In the genomic region with DNA sequence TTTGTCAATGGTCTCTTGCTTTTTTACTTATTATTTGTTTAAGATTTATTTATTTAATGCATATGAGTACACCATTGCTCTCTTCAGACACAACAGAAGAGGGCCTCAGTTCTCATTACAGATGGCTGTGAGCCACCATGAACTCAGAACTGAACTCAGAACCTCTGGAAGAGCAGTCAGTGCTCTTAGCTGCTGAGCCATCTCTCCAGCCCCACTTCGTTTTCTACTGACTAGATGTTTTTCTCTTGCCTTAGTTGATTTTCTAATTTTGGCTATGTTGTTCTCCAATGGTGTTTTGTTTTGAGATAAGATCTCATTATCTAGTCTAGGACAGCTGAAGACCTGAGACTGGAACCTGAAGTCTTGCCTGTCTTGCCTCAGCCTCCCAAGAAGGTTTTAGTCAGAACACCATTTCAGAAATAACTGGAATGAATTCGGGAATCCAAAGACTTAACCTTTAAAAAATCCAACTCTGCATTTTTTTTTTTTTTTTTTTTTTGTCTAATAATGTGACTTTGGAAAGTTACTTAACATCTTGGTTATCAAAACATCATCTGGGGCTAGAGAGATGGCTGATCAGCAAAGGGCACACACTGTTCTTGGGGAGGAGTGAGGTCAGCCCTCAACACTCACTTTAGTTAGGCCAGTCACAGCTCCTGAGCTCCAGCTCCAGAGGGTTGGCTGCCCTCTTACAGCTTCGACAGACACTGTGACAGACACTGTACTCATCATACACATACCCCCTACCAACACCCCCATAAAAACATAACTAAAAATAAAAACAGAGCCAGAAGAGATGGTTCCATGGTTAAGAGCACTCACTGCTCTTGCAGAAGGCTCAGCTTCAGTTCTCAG, we compare ENCODE assay signal across 19 mouse cellular contexts. TPM values are rescaled to one million over a fixed set of nuclear protein-coding genes. Genes with fewer than 3 reads are reported as not detected.
A peak's percentile ranks its signal among the peaks of the same experiment; 100 is the strongest.
DNase-seq lines count a peak whose midpoint lies in the region; ATAC-seq and TF ChIP-seq lines count a peak whose summit lies in the region.
"Had no signal": no experiment of that assay in that cellular context is flagged by ENCODE, and none has a peak within 500 bp of the region (broad histone marks: within the 10 kb centered on the region; RNA-seq: fewer than 3 reads in every experiment).

No protein-coding gene starts in this region.

- TF ChIP-seq EP300 in lung, postnatal 0 days (IDR thresholded peaks at IDR 0.05) = no peak

- no peak for TF ChIP-seq CTCF in gastrocnemius, adult 2 months (IDR thresholded peaks at IDR 0.05)
- no peak for TF ChIP-seq CTCF in lung, postnatal 0 days (IDR thresholded peaks at IDR 0.05)

- peak overlapping the region; percentile 39 for H3K27ac ChIP-seq in gastrocnemius, adult 2 months
- H3K27ac ChIP-seq in lung, postnatal 0 days (ENCODE audit: low read length) = peak overlapping the region; percentile 38
- H3K27ac ChIP-seq in limb, embryonic 14.5 days (replicated peaks; ENCODE audit: low read depth, low read length) = no peak overlapping the region
- H3K27ac ChIP-seq in stomach, embryonic 15.5 days = no peak overlapping the region
- H3K27ac ChIP-seq: embryonic facial prominence, embryonic 12.5 days; hindbrain, embryonic 13.5 days; layer of hippocampus, adult 2 months had no signal

- no peak for TF ChIP-seq POLR2A in limb, embryonic 14.5 days (IDR thresholded peaks at IDR 0.05; ENCODE audit: borderline replicate concordance, extremely low read depth, insufficient read depth, insufficient read length)

- no peaks in the 10 kb centered on the region for H3K36me3 ChIP-seq in lung, postnatal 0 days (ENCODE audit: insufficient read depth, low read length)
- 0 out of 2 replicates have a peak, but pooled peaks cover 3% of the 10 kb centered on the region for H3K36me3 ChIP-seq in limb, embryonic 14.5 days (ENCODE audit: control insufficient read depth, insufficient read depth, low read length)
- H3K36me3 ChIP-seq in stomach, embryonic 15.5 days = no peaks in the 10 kb centered on the region
- H3K36me3 ChIP-seq: embryonic facial prominence, embryonic 12.5 days; hindbrain, embryonic 13.5 days had no signal

- intact Hi-C loops in gastrocnemius, adult 2 months (cut with DNase I) = no loop called here

- WGBS in lung, postnatal 0 days = 66% methylated on average over 3 of the region's 3 CpGs
- WGBS in limb, embryonic 14.5 days = 85% methylated on average over 3 of the region's 3 CpGs
- 75% methylated on average over 3 of the region's 3 CpGs for WGBS in stomach, embryonic 15.5 days

- no peak for ATAC-seq in lung, postnatal 0 days
- ATAC-seq in limb, embryonic 14.5 days (ENCODE audit: low FRiP score, low read depth) = no peak
- ATAC-seq in stomach, embryonic 15.5 days (ENCODE audit: insufficient read depth, low FRiP score, low read depth) = no peak
- ATAC-seq: forebrain, embryonic 16.5 days had no signal

- H3K4me3 ChIP-seq in gastrocnemius, adult 2 months = peak overlapping the region; percentile 96
- 0 out of 2 replicates have a peak overlapping the region, but pooled peaks have one; percentile 10 for H3K4me3 ChIP-seq in lung, postnatal 0 days (ENCODE audit: low read depth, low read length)
- no peak overlapping the region for H3K4me3 ChIP-seq in limb, embryonic 14.5 days (replicated peaks; ENCODE audit: low read length)
- no peak overlapping the region for H3K4me3 ChIP-seq in stomach, embryonic 15.5 days (replicated peaks)
- H3K4me3 ChIP-seq: layer of hippocampus, adult 2 months had no signal

- H3K4me1 ChIP-seq in lung, postnatal 0 days (ENCODE audit: insufficient read depth, low read depth, low read length) = no peaks in the 10 kb centered on the region; the same call in 1 of the 2 replicates
- peaks cover 5% of the 10 kb centered on the region for H3K4me1 ChIP-seq in limb, embryonic 14.5 days (ENCODE audit: control insufficient read depth, insufficient read depth, low read length)
- peaks cover 14% of the 10 kb centered on the region for H3K4me1 ChIP-seq in stomach, embryonic 15.5 days
- H3K4me1 ChIP-seq: embryonic facial prominence, embryonic 12.5 days had no signal

- DNase-seq in gastrocnemius, adult 2 months = peak; percentile 28
- no peak for DNase-seq in gastrocnemius, postnatal 4 days (ENCODE audit: low spot score in 2 of 2)
- DNase-seq in lung, postnatal 0 days (ENCODE audit: low spot score) = peak; percentile 31
- no peak for DNase-seq in lung, postnatal 14 days
- no peak for DNase-seq in limb, embryonic 14.5 days (ENCODE audit: low spot score)
- no peak for DNase-seq in kidney, adult 9 months
- no peak for DNase-seq in layer of hippocampus, adult 8-10 months (ENCODE audit: low spot score in 2 of 2)
- DNase-seq: cerebellum, postnatal 10 days; kidney, adult 18-20 months; right cerebral cortex, postnatal 25 days; thymus, adult 2 months had no signal

- peak overlapping the region; percentile 79 for H3K4me2 ChIP-seq in lung, postnatal 0 days (replicated peaks; ENCODE audit: low read depth, low read length)
- H3K4me2 ChIP-seq in limb, embryonic 14.5 days (replicated peaks; ENCODE audit: low read depth, low read length, severe bottlenecking) = peak overlapping the region; percentile 81; the same call in 1 of the 2 replicates
- H3K4me2 ChIP-seq in stomach, embryonic 15.5 days = peak overlapping the region; percentile 16; the same call in 1 of the 2 replicates

- no peak overlapping the region for H3K9ac ChIP-seq in lung, postnatal 0 days (replicated peaks; ENCODE audit: low read depth)
- no peak overlapping the region for H3K9ac ChIP-seq in limb, embryonic 14.5 days (ENCODE audit: low read depth, low read length, severe bottlenecking)
- no peak overlapping the region for H3K9ac ChIP-seq in stomach, embryonic 15.5 days
- H3K9ac ChIP-seq: embryonic facial prominence, embryonic 12.5 days; hindbrain, embryonic 13.5 days had no signal

- no peaks in the 10 kb centered on the region for H3K9me3 ChIP-seq in lung, postnatal 0 days (ENCODE audit: low read length)
- H3K9me3 ChIP-seq in limb, embryonic 14.5 days (ENCODE audit: control insufficient read depth, low read length) = no peaks in the 10 kb centered on the region
- H3K9me3 ChIP-seq in stomach, embryonic 15.5 days = no peaks in the 10 kb centered on the region
- H3K9me3 ChIP-seq: embryonic facial prominence, embryonic 12.5 days; hindbrain, embryonic 13.5 days had no signal

- no peaks in the 10 kb centered on the region for H3K27me3 ChIP-seq in lung, postnatal 0 days (replicated peaks; ENCODE audit: insufficient read depth, low read length)
- no peaks in the 10 kb centered on the region for H3K27me3 ChIP-seq in limb, embryonic 14.5 days (ENCODE audit: control insufficient read depth, insufficient read depth, low read length)
- no peaks in the 10 kb centered on the region for H3K27me3 ChIP-seq in stomach, embryonic 15.5 days (replicated peaks)
- H3K27me3 ChIP-seq: embryonic facial prominence, embryonic 12.5 days; hindbrain, embryonic 13.5 days had no signal

RNA-seq across cellular contexts. Expression of a gene that starts 2.2 kb away (rescaled TPM):
- 10 to 100 TPM; 15.1 to 15.8 TPM for total RNA-seq in gastrocnemius, adult 2 months (2021)
- 10 to 100 TPM; 23.4 to 23.6 TPM for total RNA-seq in gastrocnemius, postnatal 4 days (2021)
- 103 and 110 TPM in 2 replicates for polyA plus RNA-seq in lung, postnatal 0 days (2015; fragmentation: Nextera tagmentation; extraction: Ambion mirVana)
- polyA plus RNA-seq in limb, embryonic 14.5 days (2012; rRNA removed) = 33.6 and 34.4 TPM in 2 replicates
- 24.3 and 28.5 TPM in 2 replicates for polyA plus RNA-seq in limb, embryonic 14.5 days (2014; fragmentation: Nextera tagmentation; extraction: Ambion mirVana)
- 27.1 and 28.9 TPM in 2 replicates for polyA plus RNA-seq in stomach, embryonic 15.5 days (2015; fragmentation: Nextera tagmentation; extraction: Ambion mirVana)
- total RNA-seq in layer of hippocampus, adult 8-10 months (2022) = 10 to 100 TPM; 15.7 to 19.7 (median 18.4) TPM

RNA-seq across cellular contexts. Expression of a gene that starts 46.1 kb away (rescaled TPM):
- not detected for total RNA-seq in gastrocnemius, adult 2 months (2021)
- not detected for total RNA-seq in gastrocnemius, postnatal 4 days (2021)
- polyA plus RNA-seq in lung, postnatal 0 days (2015; fragmentation: Nextera tagmentation; extraction: Ambion mirVana) = not detected in 2 replicates
- not detected in 2 replicates for polyA plus RNA-seq in limb, embryonic 14.5 days (2012; rRNA removed)
- polyA plus RNA-seq in limb, embryonic 14.5 days (2014; fragmentation: Nextera tagmentation; extraction: Ambion mirVana) = not detected in 2 replicates
- polyA plus RNA-seq in stomach, embryonic 15.5 days (2015; fragmentation: Nextera tagmentation; extraction: Ambion mirVana) = not detected in 2 replicates
- not detected for total RNA-seq in layer of hippocampus, adult 8-10 months (2022)
- total RNA-seq: granulocyte monocyte progenitor cell, adult 5-6 weeks; layer of hippocampus, adult 2 months had no signal
- polyA plus RNA-seq: C2C12; embryonic facial prominence, embryonic 12.5 days; forebrain, embryonic 16.5 days; hindbrain, embryonic 13.5 days; limb, embryonic 11.5 days; thymus, adult 2 months had no signal

RNA-seq across cellular contexts. Expression of a gene that starts 53.9 kb away (rescaled TPM):
- total RNA-seq in gastrocnemius, adult 2 months (2021) = 1 to 10 TPM; 2.8 to 4.5 TPM
- 10 to 100 TPM; 33.7 to 34.6 TPM for total RNA-seq in gastrocnemius, postnatal 4 days (2021)
- 2.5 and 3.1 TPM in 2 replicates for polyA plus RNA-seq in lung, postnatal 0 days (2015; fragmentation: Nextera tagmentation; extraction: Ambion mirVana)
- 14.2 and 22.8 TPM in 2 replicates for polyA plus RNA-seq in limb, embryonic 14.5 days (2012; rRNA removed)
- 5.5 and 7.9 TPM in 2 replicates for polyA plus RNA-seq in limb, embryonic 14.5 days (2014; fragmentation: Nextera tagmentation; extraction: Ambion mirVana)
- 3.6 and 4.2 TPM in 2 replicates for polyA plus RNA-seq in stomach, embryonic 15.5 days (2015; fragmentation: Nextera tagmentation; extraction: Ambion mirVana)
- total RNA-seq in layer of hippocampus, adult 8-10 months (2022) = 10 to 100 TPM; 30.9 to 38.3 (median 34.4) TPM

Comparison
In these comparisons a context has a peak if more than half of its experiments do, and no peak if none do; other contexts are left out.
1. DNase-seq: peak in gastrocnemius, adult 2 months (single experiment) and lung, postnatal 0 days (single experiment); none in gastrocnemius, postnatal 4 days (0 of 2), lung, postnatal 14 days (single experiment), limb, embryonic 14.5 days (single experiment), kidney, adult 9 months (single experiment) and layer of hippocampus, adult 8-10 months (0 of 2).
2. RNA of a gene that starts 53.9 kb away (total RNA-seq): 30.9 to 38.3 TPM in layer of hippocampus, adult 8-10 months and 33.7 to 34.6 TPM in gastrocnemius, postnatal 4 days; 2.8 to 4.5 TPM in gastrocnemius, adult 2 months; every median in the first group is over 4 times any median in the second.
3. H3K27ac ChIP-seq: peak in gastrocnemius, adult 2 months (single experiment) and lung, postnatal 0 days (single experiment); none in limb, embryonic 14.5 days (single experiment) and stomach, embryonic 15.5 days (single experiment).
4. H3K4me3 ChIP-seq: peak in gastrocnemius, adult 2 months (single experiment) and lung, postnatal 0 days (single experiment); none in limb, embryonic 14.5 days (single experiment) and stomach, embryonic 15.5 days (single experiment).
5. H3K4me2 ChIP-seq: peak in every context shown above with its lines; median percentile 81 in limb, embryonic 14.5 days; 79 in lung, postnatal 0 days; 16 in stomach, embryonic 15.5 days.